Mouse (Mus musculus): ENCODE measurements around the gene Nif3l1.

Nif3l1 gene

DNA sequence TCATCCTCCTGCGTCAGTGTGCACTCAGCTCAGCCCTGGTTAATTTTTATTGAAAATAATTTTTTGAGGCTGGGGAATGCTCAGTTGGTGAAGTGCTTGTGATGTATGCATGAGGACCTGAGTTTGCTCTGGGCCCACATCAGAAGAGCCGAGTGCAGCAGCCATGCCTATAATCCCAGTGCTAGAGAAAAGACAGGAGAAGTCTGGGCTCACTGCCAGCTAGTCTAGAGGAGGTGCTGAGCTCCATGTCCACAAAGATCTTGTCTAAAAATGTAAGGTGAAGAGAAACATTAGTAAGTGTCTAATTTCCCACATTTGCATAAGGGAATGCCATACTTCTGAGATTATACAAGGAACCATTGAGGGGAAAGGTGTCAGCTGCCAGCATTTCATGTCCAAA is 13.9 kb downstream of the Nif3l1 start:
- no peak for DNase-seq

DNA sequence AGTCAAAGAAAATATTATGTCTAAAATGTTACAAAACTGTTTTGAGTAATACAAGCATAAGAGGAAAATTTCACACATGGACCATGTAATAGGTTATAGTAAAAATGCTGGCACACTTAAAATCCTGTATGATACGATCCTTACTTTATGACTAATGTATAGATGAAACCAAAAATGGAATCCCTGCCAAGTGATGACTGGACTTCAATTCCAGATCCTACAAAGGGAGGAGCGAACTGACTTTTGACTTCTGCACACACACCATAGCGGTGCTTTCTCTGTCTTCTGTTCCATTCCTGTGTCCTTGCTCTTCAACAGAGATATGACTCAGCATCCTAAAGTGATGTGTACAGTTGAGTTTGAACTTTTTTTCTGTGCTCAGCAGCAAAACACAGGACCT is 15.6 kb downstream of the Nif3l1 start:
- DNase-seq, result no peak

DNA sequence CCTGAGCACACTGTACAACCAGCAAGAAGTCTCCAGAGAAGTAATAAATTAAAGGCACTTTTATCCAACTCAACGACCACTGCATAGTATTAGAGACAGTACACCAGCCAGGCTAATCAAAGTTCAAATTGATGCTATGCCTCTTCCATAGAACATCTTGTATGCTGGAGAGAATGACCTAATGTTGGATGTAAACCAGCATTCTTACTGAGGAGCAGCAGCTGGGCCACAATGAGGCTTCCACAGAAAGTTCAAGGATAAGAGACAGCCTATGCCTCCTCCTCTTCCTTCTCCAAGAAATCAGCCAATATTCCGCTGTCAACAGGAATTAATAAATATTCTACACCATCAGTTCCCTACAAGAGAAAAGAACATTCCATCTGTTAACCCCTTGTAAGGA is 19.0 kb downstream of the Nif3l1 start:
- no peak for DNase-seq

DNA sequence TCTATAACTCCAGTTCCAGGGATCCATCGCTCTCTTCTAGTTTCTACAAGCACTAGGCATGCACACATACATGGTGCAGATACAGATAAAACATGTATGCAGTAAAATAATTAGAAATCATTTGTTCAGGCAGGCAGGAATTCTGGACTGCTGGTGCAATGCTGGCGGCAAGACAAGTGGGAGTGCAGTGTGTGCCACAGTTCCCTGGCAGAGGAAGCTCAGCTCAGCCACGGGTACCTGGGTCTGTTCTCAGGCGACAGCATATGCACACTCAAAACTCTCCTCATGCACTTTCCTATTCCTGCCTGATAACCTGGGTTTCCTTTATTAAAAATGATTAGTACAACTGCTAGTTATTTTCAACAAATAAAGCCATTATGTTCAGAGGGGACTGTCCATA is 20.1 kb downstream of the Nif3l1 start:
- DNase-seq, result no peak

DNA sequence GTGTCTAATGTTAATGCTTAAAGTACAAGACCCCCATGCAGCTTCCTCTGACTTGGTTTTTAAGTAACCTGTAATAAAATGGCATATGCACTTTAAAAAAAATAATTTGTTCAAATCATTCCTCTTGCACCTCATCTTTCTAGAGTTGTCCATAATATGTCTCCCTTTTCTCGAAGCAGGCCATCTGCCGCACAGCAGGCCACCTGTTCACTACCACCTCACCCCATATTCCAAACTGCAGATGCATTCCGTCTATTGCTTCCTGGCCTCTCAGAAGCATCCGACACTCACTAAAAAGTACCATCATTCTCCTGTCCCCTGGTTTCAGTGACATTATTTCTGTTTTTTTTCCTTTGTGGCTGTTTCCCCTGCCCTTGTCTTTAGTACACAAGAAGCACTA is 20.6 kb downstream of the Nif3l1 start:
- DNase-seq, result no peak

DNA sequence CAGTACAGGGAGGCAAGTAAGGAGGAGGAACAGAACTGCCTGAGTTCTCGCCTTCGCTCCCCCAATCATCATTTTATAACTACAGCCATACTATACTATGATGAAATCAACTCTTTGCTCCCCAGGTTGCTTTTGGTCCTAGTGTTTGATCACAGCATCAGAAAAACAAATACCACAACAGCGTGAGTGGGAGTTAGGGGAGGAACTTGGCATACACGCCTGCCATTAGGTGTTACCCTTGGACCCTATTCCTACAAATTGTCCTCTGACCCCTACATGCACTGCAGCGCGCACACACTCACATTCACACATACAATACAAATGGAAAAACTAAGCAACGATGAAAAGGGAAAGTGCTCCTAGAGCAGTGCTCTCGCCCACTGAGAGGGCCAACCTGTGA is 30.7 kb downstream of the Nif3l1 start:
- no peak for DNase-seq

DNA sequence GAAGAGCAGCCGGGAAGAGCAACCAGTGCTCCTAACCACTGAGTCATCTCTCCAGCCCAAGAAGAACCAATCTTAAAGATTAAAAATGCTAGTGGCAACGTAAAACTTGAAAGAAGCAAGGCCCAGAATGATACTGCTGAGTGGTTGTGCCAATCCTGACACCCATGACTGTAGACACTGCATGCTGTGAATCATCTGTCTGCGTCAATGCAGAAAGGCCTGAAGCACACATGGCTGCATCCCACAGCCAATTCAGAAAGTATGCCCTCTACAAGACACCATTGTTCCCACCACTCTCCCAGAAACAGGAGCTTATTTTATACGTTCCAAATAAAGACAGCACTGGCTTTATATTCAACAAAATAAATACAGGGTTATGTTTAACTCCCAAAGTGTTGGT is 37.7 kb downstream of the Nif3l1 start:
- DNase-seq, result no peak

DNA sequence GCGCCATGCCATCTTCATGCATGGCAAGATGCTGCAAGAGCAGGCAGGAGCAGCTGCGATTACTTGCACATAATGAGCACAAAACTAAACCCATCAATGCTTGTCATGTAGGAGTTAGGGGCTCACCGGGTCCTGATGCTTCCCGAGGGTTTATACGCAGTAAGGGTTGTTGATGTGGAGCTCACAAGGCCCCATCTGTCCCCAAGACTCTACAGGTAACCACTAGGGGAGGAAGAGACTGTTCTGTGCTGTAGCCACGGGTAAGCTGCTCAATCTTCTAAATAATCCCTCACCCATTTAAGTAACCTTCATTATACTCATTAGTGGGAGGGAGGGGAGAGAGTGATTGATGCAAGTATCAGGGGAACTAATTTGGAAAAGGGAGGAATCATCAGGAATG is 50.7 kb downstream of the Nif3l1 start:
- DNase-seq, result no peak

DNA sequence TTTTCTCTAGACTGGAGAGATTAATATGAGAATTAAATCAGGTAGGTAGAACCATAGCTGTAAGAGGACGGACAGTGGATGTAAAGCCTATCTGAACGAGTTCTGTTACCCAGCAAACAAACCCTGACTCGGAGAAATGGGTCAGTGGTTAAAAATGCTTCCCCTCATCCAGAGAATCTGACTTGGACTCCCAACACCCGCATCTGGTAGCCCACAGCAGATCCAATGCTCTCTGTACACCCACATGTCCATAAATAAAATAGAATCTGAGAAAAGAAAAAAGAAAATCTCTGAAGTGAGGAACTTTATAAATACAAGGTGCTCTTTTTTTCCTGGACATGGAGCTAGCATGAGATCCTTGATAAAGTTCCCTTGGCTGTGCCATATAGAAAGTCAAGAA is 52.7 kb downstream of the Nif3l1 start:
- no peak for DNase-seq

DNA sequence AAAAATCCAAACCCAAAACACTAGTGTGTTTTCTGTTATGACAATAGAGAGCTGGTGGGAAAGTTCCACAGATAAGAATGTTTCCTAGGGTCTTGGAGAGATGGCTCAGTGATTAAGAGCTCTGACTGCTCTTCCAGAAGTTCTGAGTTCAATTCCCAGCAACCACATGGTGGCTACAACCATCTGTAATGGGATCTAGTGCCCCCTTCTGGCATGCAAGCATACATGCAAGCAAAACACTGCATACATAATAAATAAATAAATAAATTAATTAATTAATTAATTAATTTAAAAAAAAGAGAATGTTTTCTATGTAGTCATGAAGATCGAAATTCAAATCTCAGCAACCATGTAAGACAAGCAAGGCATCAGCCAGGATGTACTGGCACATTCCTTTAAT is 53.8 kb downstream of the Nif3l1 start:
- DNase-seq, result no peak

DNA sequence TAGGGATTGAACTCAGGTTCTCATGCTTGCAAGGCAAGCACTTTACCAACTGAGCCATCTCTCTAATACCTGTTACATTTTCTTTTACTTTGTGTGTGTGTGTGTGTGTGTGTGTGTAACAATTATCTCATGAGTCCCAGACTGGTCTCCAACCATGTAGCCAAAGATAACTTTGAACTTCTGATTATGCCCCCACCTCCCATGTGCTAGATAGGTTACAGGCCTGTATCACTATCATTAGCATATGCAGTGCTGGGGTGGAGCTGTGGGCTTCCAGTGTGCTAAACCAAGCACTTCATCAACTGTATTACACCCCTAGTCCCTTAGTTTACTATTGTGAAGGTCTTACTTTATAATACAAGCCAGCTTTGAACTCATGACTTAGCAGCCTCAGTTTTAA is 58.2 kb downstream of the Nif3l1 start:
- DNase-seq, result no peak

DNA sequence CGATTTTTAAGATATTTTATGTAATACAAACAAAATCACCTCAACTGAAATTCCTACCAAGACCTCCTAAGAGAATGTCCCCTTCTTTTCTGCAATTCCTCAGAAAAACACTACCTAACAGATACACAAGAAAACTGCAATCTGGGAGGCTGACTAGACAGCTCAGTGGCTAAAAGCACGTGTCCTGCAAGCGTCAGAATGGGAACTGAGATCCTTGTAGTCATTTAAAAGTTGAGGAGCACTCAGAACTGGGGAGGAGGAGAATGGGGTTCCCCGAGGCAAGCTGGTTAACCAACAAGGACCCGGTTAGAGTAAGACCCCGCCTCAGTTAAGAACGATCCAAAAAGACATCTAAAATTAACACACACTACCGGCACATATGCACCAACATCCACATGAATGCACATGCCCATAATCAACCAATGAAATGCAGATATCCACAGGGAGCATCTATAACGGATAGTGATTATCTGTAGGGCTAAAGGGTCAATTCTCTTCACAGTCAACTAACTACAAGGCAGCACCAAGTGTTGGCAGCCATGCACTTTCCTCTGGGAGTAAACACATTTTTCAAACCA is 58.9 kb downstream of the Nif3l1 start:
- no peak for DNase-seq

DNA sequence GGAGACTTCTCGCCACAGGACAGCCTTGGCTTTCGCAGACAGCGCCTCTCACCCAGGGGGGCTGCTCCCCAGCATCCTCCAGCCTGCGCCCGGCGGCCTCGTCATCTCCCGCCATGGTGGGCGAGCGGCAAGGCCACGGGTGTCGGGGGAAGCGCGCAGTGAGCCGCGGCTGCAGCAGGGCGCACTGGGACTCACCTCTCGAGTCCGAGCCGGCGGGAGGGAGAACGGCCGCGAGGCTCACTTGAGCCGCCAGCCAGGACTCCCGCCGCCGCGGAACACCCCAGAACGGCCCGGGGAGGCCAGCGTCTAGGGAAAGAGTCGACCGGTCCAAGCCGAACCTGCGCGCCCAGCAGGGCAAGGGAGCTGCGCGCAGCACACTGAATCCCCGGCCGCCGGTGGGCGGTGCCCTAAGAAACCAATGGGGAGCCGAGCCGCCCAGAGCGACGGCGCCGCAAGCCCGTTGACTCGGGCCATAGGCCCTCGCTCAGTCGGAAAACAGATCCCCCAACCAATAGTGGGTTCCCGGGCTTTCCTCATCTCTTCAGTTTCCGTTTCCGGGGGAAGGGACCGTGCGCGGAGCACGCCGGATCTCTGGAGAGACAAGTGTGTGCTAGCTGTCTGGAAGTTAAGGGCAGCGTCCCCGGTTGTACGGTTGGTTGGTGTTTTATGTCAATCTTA is 59.8 kb downstream of the Nif3l1 start, which contains the start of gene Orc2:
Orc2 (minus strand) TSS at position 533 of the 678 bp plus-strand sequence.
- peak; percentile 88 for DNase-seq

DNA sequence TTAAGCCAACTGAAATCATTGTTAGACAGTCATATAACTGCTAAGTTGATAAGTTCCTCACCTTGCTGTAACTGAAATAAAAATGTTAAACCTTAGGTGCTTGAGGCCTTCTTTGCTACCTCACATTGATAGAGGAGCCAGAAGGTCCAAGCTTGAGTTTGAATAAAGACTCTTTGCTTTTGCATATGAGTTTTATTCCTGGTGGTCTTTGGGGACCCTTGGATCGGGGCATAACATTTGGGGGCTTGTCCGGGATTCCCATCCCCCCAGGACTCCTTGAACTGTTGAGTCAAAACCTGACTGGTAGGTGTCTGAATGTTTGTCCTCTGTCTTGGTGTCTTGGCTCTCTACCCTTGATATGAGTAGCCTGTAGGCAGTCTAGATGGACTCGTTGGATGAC is 62.3 kb downstream of the Nif3l1 start:
- no peak for DNase-seq
